Mouse (Mus musculus) small intestine, adult 2 months (tissue): ENCODE results near the gene Sept9. TPM values are rescaled to one million over a fixed set of nuclear protein-coding genes. Genes with fewer than 3 reads are reported as not detected.

Source experiments
- H3K27ac ChIP-seq: fragments of 200-500 bp; 2 replicates; pipeline ENCODE4 v1.5.1; 2012; ENCODE audit warnings: low read depth, low read length, control low read depth, inconsistent platforms; ENCODE audit not compliant: insufficient read depth
- H3K27me3 ChIP-seq: fragments of 200-500 bp; 2 replicates; pipeline ENCODE4 v1.6.1; 2012; ENCODE audit warnings: mild to moderate bottlenecking, moderate library complexity, low read length, inconsistent platforms; ENCODE audit not compliant: control insufficient read depth, insufficient read depth
- H3K36me3 ChIP-seq: fragments of 200-500 bp; 2 replicates; pipeline ENCODE4 v1.6.1; 2012; ENCODE audit warnings: mild to moderate bottlenecking, low read length, control low read depth, inconsistent platforms; ENCODE audit not compliant: control insufficient read depth, insufficient read depth
- H3K4me1 ChIP-seq: fragments of 200-500 bp; 2 replicates; pipeline ENCODE4 v1.6.1; 2012; ENCODE audit warnings: low read length, inconsistent platforms, mixed read lengths; ENCODE audit not compliant: control insufficient read depth, insufficient read depth, insufficient read length
- H3K4me3 ChIP-seq: fragments of 200-500 bp; 2 replicates; pipeline ENCODE4 v1.5.1; 2012; ENCODE audit warnings: low read depth, mild to moderate bottlenecking, control low read depth, inconsistent platforms, low read length, moderate library complexity
- CTCF ChIP-seq: fragments of 200-500 bp; IDR thresholded peaks from 2 replicates; pipeline ENCODE4 v1.5.1; 2012; ENCODE audit warnings: low read depth, mild to moderate bottlenecking, control low read depth, inconsistent platforms, low read length, moderate library complexity, mixed read lengths; ENCODE audit not compliant: insufficient replicate concordance, insufficient read length; ENCODE audit errors: extremely low read depth
- POLR2A ChIP-seq: fragments of 200-500 bp; IDR thresholded peaks from 2 replicates; pipeline ENCODE4 v1.6.1; 2012; ENCODE audit warnings: low read depth, mild to moderate bottlenecking, control low read depth, inconsistent platforms, low read length, moderate library complexity
- WGBS: fragments of 180-500 bp; shearing (Covaris S2); methylation state at CpG from one replicate; pipeline ENCODE4 v1.1.7; 2018; 5-methylcytosine and 5-hydroxymethylcytosine counted together
- polyA plus RNA-seq: library from polyadenylated mRNA; depleted of rRNA; stranded (reverse); fragments of >200 nt; gene quantifications from 2 replicates; pipeline ENCODE4 v1.2.3, GENCODE M21; 2012; rRNA removed

The Sept9 gene
- polyA plus RNA-seq, 1 experiment: 31.0 TPM

DNA sequence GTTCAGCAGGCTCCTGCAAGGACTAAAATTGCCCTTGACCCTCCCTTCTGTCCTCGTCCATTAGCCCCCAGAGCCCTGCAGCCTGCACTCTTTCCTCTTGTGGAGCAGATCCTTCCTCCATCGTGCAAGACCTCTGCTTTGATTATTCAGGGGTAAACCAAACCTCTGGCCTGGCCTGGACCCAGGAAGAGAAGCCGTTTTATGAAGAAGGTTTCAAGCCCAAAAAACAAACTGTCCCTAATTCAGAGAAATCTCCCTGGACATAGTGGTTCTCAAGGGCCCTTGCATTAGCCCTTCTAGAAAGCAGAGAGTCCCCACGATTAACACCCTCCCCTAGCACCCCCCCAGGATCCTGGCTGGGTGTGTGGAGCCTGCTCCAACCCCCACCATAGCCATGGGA lies 207.7 kb downstream of the Sept9 start:
- Histone ChIP-seq H3K4me1 (peaks cover 2% of the 10 kb centered on the region; the same call in 1 of the 2 replicates), H3K36me3 (no peaks in the 10 kb centered on the region), H3K27me3 (peaks cover 46% of the 10 kb centered on the region), H3K4me3 (no peak overlapping the region), H3K27ac (no peak overlapping the region)
- TF ChIP-seq CTCF: no peak
- no peak for TF ChIP-seq POLR2A
- 22% methylated on average over 4 of the region's 4 CpGs for WGBS

DNA sequence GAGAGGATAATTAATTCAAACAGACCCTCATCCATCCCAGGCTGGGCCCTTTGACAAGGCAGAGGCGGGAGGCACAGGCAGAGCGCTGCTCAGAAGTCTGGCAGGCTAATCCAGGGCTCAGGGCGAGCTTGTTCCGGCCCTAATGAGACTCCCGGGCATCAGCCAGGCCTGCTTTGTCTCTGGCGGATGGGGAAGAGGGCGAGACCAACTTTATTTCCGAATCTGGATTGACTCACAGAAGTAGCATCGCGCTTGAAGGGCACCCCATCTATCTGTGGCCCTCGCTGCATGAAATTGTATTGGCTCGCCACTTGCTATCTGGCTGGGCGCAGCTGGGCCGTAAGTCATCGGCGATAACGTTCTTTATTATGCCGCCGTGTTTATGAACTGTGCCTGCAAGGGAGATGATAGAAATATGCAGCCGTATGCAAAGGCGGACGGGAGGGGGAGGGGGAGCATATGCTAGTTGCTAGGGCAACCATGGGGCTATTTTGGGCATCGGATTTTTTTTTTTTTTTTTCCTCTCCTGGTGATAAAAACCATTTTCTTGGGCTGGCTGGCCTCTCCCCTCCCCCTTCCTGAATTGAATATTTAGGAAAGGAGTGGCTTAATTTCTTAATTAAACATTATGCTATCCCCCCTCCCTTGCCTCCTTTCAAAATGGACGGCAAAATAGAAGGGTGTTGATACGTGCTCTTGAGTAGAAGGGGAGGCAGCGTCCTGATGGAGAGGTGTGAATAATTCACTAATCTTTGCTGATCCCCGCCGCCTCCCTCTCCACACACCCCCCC lies 208.4 kb downstream of the Sept9 start:
- 2% methylated on average over 28 of the region's 28 CpGs for WGBS
- H3K27ac ChIP-seq: no peak overlapping the region
- no peak for TF ChIP-seq POLR2A
- TF ChIP-seq CTCF: no peak
- peak overlapping the region; percentile 7; the same call in 1 of the 2 replicates for H3K4me3 ChIP-seq
- peaks cover 2% of the 10 kb centered on the region; the same call in 1 of the 2 replicates for H3K4me1 ChIP-seq
- H3K36me3 ChIP-seq: no peaks in the 10 kb centered on the region
- H3K27me3 ChIP-seq: peaks cover 42% of the 10 kb centered on the region

DNA sequence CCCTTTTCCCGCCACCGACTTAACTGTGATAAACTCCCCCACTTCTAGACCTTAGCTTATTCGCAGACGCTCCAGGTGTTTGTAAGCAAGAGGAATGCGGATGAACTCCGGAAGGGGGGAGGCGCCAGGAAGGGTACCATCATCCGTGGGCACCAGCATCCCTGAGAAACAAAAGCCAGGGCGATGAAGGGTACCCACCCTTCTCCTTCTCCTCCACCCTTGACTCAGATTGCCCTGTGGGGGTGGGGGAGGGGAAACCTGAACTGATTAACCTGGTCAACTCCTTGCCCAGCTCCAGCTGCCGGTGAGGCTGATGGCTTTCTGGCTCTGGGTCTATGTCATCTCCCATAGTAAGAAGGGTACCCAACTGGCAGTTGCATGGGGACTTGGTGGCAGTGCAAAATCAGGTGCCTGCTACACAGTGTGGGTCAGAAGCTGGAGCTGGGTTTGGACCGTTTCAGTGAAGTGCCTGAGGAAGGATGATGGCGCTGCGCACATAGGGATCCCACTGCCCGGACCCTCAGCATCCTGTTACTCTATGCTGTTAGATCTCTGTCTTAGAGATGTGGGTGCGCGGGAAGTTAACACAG lies 209.1 kb downstream of the Sept9 start:
- WGBS: 11% methylated on average over 16 of the region's 16 CpGs
- Histone ChIP-seq H3K27me3 (peaks cover 42% of the 10 kb centered on the region), H3K4me1 (peaks cover 4% of the 10 kb centered on the region; the same call in 1 of the 2 replicates), H3K4me3 (no peak overlapping the region), H3K27ac (no peak overlapping the region), H3K36me3 (no peaks in the 10 kb centered on the region)
- TF ChIP-seq POLR2A (no peak), CTCF (no peak)

DNA sequence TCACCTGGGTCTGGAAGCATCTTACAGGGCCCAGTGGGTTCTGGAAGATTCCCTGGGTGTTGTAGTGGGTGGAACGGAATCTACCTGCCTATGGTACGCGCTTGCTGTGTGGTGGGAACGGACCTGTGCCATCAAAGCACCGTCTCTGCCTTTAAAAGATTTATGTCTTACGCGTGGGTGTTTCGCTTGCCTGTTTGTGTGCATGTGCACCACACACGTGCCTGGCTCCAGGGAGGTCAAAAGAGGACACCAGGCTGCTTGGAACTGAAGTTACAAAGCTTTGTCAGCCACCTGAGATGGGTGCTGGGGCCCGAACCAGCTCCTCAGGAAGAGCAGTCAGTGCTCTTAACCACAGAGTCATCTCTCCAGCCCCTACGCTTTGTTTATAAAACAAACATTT lies 209.9 kb downstream of the Sept9 start:
- WGBS: 54% methylated on average over 11 of the region's 11 CpGs
- Histone ChIP-seq H3K36me3 (no peaks in the 10 kb centered on the region), H3K4me3 (no peak overlapping the region), H3K27me3 (peaks cover 45% of the 10 kb centered on the region), H3K27ac (no peak overlapping the region), H3K4me1 (peaks cover 4% of the 10 kb centered on the region; the same call in 1 of the 2 replicates)
- TF ChIP-seq POLR2A (no peak), CTCF (no peak)

GRCm38 (mm10) chr11:117410059-117410458 lies 210.6 kb downstream of the Sept9 start:
- H3K36me3 ChIP-seq: no peaks in the 10 kb centered on the region
- no peak overlapping the region for H3K27ac ChIP-seq
- peaks cover 52% of the 10 kb centered on the region for H3K27me3 ChIP-seq
- no peak for TF ChIP-seq CTCF
- no peak for TF ChIP-seq POLR2A
- H3K4me3 ChIP-seq: no peak overlapping the region
- H3K4me1 ChIP-seq: peaks cover 4% of the 10 kb centered on the region; the same call in 1 of the 2 replicates
- 28% methylated on average over 6 of the region's 6 CpGs for WGBS

GRCm38 (mm10) chr11:117411663-117412062 lies 212.2 kb downstream of the Sept9 start:
- H3K4me1 ChIP-seq: peaks cover 7% of the 10 kb centered on the region
- H3K27me3 ChIP-seq: peaks cover 53% of the 10 kb centered on the region
- WGBS: 65% methylated on average over 4 of the region's 4 CpGs
- H3K36me3 ChIP-seq: no peaks in the 10 kb centered on the region
- TF ChIP-seq CTCF (no peak), POLR2A (no peak)
- no peak overlapping the region for H3K4me3 ChIP-seq
- no peak overlapping the region for H3K27ac ChIP-seq

Other genes starting within 250 kb of the Sept9 start
- 32.6 and 49.2 TPM in 2 replicates for gene Sec14l1, start 84.5 kb upstream of the Sept9 start, polyA plus RNA-seq